Mouse (Mus musculus): ENCODE measurements around the gene Gpatch8. TPM values are rescaled to one million over a fixed set of nuclear protein-coding genes. Genes with fewer than 3 reads are reported as not detected.
A peak's percentile ranks its signal among the peaks of the same experiment; 100 is the strongest.

The Gpatch8 gene
- polyA plus RNA-seq (2015; fragmentation: Nextera tagmentation; extraction: Ambion mirVana) = 56.2 and 59.1 TPM in 2 replicates

- Histone ChIP-seq H3K4me3 (replicated peaks) (peak within 1 kb of the TSS; percentile 100), H3K27ac (replicated peaks) (peak within 1 kb of the TSS; percentile 96), H3K4me2 (replicated peaks) (peak within 1 kb of the TSS; percentile 57), H3K9ac (peak within 1 kb of the TSS; percentile 95), H3K27me3 (no peaks in the 10 kb centered on the region), H3K4me1 (peaks cover 15% of the 10 kb centered on the region), H3K9me3 (replicated peaks) (no peaks in the 10 kb centered on the region), H3K36me3 (no peaks in the 10 kb centered on the region)
- peak; percentile 98 for ATAC-seq (ENCODE audit: insufficient number of reproducible peaks, low FRiP score, low TSS enrichment, low read depth)
- WGBS = under 1% methylated on average over 45 of the region's 55 CpGs
Measured at GRCm38 (mm10) chr11:102556031-102556715, at the start of gene Gpatch8. TSS of gene Gpatch8 (minus strand) at chr11:102556392.

GRCm38 (mm10) chr11:102604777-102605552, 48.8 kb upstream of the Gpatch8 start:
- peak; percentile 10; the same call in 1 of the 2 replicates for ATAC-seq (ENCODE audit: insufficient number of reproducible peaks, low FRiP score, low TSS enrichment, low read depth)
- 0% methylated on average over 74 of the region's 74 CpGs for WGBS
- Histone ChIP-seq H3K9ac (peak overlapping the region; percentile 85), H3K27me3 (no peaks in the 10 kb centered on the region), H3K36me3 (no peaks in the 10 kb centered on the region), H3K27ac (replicated peaks) (peak overlapping the region; percentile 99), H3K4me3 (replicated peaks) (peak overlapping the region; percentile 87), H3K4me2 (replicated peaks) (peak overlapping the region; percentile 72), H3K9me3 (replicated peaks) (no peaks in the 10 kb centered on the region), H3K4me1 (peaks cover 26% of the 10 kb centered on the region)

- Histone ChIP-seq H3K4me1 (peaks cover 18% of the 10 kb centered on the region), H3K9me3 (replicated peaks) (no peaks in the 10 kb centered on the region), H3K4me3 (replicated peaks) (peak within 1 kb of the TSS; percentile 87), H3K27ac (replicated peaks) (peak within 1 kb of the TSS; percentile 99), H3K9ac (peak within 1 kb of the TSS; percentile 85), H3K27me3 (no peaks in the 10 kb centered on the region), H3K4me2 (replicated peaks) (peak within 1 kb of the TSS; percentile 72), H3K36me3 (no peaks in the 10 kb centered on the region)
- peak; percentile 93 for ATAC-seq (ENCODE audit: insufficient number of reproducible peaks, low FRiP score, low TSS enrichment, low read depth)
- under 1% methylated on average over 28 of the region's 31 CpGs for WGBS
Measured at GRCm38 (mm10) chr11:102604010-102604584, 47.9 kb upstream of the Gpatch8 start, which contains the start of gene Fzd2. TSS of gene Fzd2 (plus strand) at chr11:102604396.

- no peaks in the 10 kb centered on the region for H3K36me3 ChIP-seq
- H3K9ac ChIP-seq = peak overlapping the region; percentile 62
- peak overlapping the region; percentile 99 for H3K27ac ChIP-seq (replicated peaks)
- WGBS = 1% methylated on average over 10 of the region's 10 CpGs
- peak; percentile 63 for ATAC-seq (ENCODE audit: insufficient number of reproducible peaks, low FRiP score, low TSS enrichment, low read depth)
- H3K4me1 ChIP-seq = peaks cover 11% of the 10 kb centered on the region
- H3K4me2 ChIP-seq (replicated peaks) = peak overlapping the region; percentile 72
- H3K27me3 ChIP-seq = no peaks in the 10 kb centered on the region
- H3K9me3 ChIP-seq (replicated peaks) = no peaks in the 10 kb centered on the region
- H3K4me3 ChIP-seq (replicated peaks) = peak overlapping the region; percentile 87
Measured at GRCm38 (mm10) chr11:102603496-102603850, 47.3 kb upstream of the Gpatch8 start.

GRCm38 (mm10) chr11:102602816-102603495, 46.8 kb upstream of the Gpatch8 start:
- no peak for ATAC-seq (ENCODE audit: insufficient number of reproducible peaks, low FRiP score, low TSS enrichment, low read depth)
- 2% methylated on average over 13 of the region's 13 CpGs for WGBS
- Histone ChIP-seq H3K36me3 (no peaks in the 10 kb centered on the region), H3K9me3 (replicated peaks) (no peaks in the 10 kb centered on the region), H3K4me3 (replicated peaks) (peak overlapping the region; percentile 87), H3K4me1 (peaks cover 8% of the 10 kb centered on the region; the same call in 1 of the 2 replicates), H3K9ac (peak overlapping the region; percentile 62), H3K27ac (replicated peaks) (peak overlapping the region; percentile 99), H3K4me2 (replicated peaks) (peak overlapping the region; percentile 72), H3K27me3 (no peaks in the 10 kb centered on the region)

- 89% methylated on average over 3 of the region's 3 CpGs for WGBS
- no peak for ATAC-seq (ENCODE audit: insufficient number of reproducible peaks, low FRiP score, low TSS enrichment, low read depth)
Measured at GRCm38 (mm10) chr11:102599912-102600311, 43.7 kb upstream of the Gpatch8 start.

GRCm38 (mm10) chr11:102595341-102595820, 39.2 kb upstream of the Gpatch8 start:
- peak overlapping the region; percentile 33 for H3K4me2 ChIP-seq (replicated peaks)
- ATAC-seq (ENCODE audit: insufficient number of reproducible peaks, low FRiP score, low TSS enrichment, low read depth) = peak; percentile 88
- H3K36me3 ChIP-seq = no peaks in the 10 kb centered on the region
- peak overlapping the region; percentile 11; the same call in 1 of the 2 replicates for H3K4me3 ChIP-seq (replicated peaks)
- H3K27me3 ChIP-seq = no peaks in the 10 kb centered on the region
- H3K27ac ChIP-seq (replicated peaks) = peak overlapping the region; percentile 94
- no peak overlapping the region for H3K9ac ChIP-seq
- peaks cover 24% of the 10 kb centered on the region for H3K4me1 ChIP-seq
- WGBS = 7% methylated on average over 3 of the region's 4 CpGs
- no peaks in the 10 kb centered on the region for H3K9me3 ChIP-seq (replicated peaks)

More at GRCm38 (mm10) chr11:102599912-102600311, 43.7 kb upstream of the Gpatch8 start:
- H3K9me3 ChIP-seq (replicated peaks) = no peaks in the 10 kb centered on the region
- no peak overlapping the region for H3K9ac ChIP-seq
- H3K27me3 ChIP-seq = no peaks in the 10 kb centered on the region
- H3K4me2 ChIP-seq (replicated peaks) = no peak overlapping the region
- peaks cover 26% of the 10 kb centered on the region for H3K4me1 ChIP-seq
- H3K36me3 ChIP-seq = no peaks in the 10 kb centered on the region
- H3K4me3 ChIP-seq (replicated peaks) = no peak overlapping the region
- no peak overlapping the region for H3K27ac ChIP-seq (replicated peaks)

GRCm38 (mm10) chr11:102587554-102587953, 31.4 kb upstream of the Gpatch8 start:
- Histone ChIP-seq H3K4me2 (replicated peaks) (no peak overlapping the region), H3K36me3 (no peaks in the 10 kb centered on the region), H3K27ac (replicated peaks) (no peak overlapping the region), H3K9ac (no peak overlapping the region), H3K27me3 (no peaks in the 10 kb centered on the region), H3K4me3 (replicated peaks) (no peak overlapping the region), H3K9me3 (replicated peaks) (no peaks in the 10 kb centered on the region), H3K4me1 (peaks cover 5% of the 10 kb centered on the region)
- no peak for ATAC-seq (ENCODE audit: insufficient number of reproducible peaks, low FRiP score, low TSS enrichment, low read depth)
- 70% methylated on average over 3 of the region's 3 CpGs for WGBS

GRCm38 (mm10) chr11:102586445-102587130, 30.4 kb upstream of the Gpatch8 start:
- WGBS = 93% methylated on average over 4 of the region's 4 CpGs
- no peak overlapping the region for H3K4me2 ChIP-seq (replicated peaks)
- H3K36me3 ChIP-seq = no peaks in the 10 kb centered on the region
- H3K27me3 ChIP-seq = no peaks in the 10 kb centered on the region
- H3K27ac ChIP-seq (replicated peaks) = no peak overlapping the region
- H3K9me3 ChIP-seq (replicated peaks) = no peaks in the 10 kb centered on the region
- no peak for ATAC-seq (ENCODE audit: insufficient number of reproducible peaks, low FRiP score, low TSS enrichment, low read depth)
- no peak overlapping the region for H3K9ac ChIP-seq
- no peak overlapping the region for H3K4me3 ChIP-seq (replicated peaks)
- peaks cover 14% of the 10 kb centered on the region for H3K4me1 ChIP-seq

GRCm38 (mm10) chr11:102582736-102583135, 26.5 kb upstream of the Gpatch8 start:
- Histone ChIP-seq H3K4me1 (peaks cover 41% of the 10 kb centered on the region), H3K27me3 (no peaks in the 10 kb centered on the region), H3K4me3 (replicated peaks) (no peak overlapping the region), H3K36me3 (no peaks in the 10 kb centered on the region), H3K27ac (replicated peaks) (peak overlapping the region; percentile 78), H3K9me3 (replicated peaks) (no peaks in the 10 kb centered on the region), H3K4me2 (replicated peaks) (no peak overlapping the region), H3K9ac (no peak overlapping the region)
- no peak for ATAC-seq (ENCODE audit: insufficient number of reproducible peaks, low FRiP score, low TSS enrichment, low read depth)
- WGBS = 22% methylated on average over 5 of the region's 5 CpGs

All from embryonic facial prominence, embryonic 15.5 days (tissue).